Mouse (Mus musculus) activated CD4-positive, CD25-positive, alpha-beta regulatory T cell, adult 4 months (primary cell): ENCODE data around the gene Zmiz1. TPM values are rescaled to one million over a fixed set of nuclear protein-coding genes. Genes with fewer than 3 reads are reported as not detected.

ENCODE experiments used
- ATAC-seq: one replicate; pipeline ENCODE4 v1.8.0; 2017
- polyA plus RNA-seq, 2 experiments: library from polyadenylated mRNA; unstranded; fragments of 100-300 nt; shearing (Covaris generic); gene quantifications; one replicate each; pipeline ENCODE4 v1.2.1; 2017

The Zmiz1 gene
- polyA plus RNA-seq, 2 experiments from 2014 or later = 23.8 to 27.9 TPM

DNA sequence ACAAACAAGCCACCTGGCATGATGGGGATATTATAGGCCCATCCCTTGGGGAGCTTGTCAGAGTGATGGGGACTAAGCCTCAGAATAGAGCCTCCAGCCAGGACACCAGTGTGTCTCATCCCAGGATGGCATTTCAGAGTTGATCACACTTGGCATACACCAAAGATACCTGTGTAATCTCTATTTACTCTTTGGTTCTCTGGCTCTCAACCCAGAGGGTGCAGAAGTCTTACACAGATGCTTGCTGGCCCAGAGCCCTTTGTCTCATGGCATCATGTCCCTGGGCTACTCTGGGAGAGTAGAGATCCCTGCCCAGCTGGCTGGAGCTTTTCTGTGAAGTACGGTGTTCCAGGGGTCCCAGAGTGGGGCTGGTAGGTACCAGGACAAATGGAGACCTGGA, 78.4 kb downstream of the Zmiz1 start:
- no peak for ATAC-seq

DNA sequence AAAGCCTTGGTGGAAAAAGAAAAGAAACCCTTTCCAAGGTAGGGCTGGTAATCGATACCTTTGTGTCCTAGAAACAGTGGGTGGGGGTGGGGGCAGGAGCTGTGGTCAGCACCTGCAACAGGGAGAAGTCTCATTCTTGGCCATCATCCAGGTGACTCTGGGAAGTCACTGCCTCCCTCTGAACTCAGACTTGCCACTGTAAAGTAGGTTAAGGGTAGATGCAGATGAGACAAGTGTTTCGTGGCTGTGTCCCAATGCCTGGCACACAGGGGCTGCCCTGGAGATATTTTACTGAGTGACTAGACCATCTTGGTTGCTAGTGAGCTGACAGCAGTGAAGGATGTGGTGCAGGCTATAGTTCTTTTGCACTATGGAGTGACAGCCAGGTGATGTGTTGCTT, 79.5 kb downstream of the Zmiz1 start:
- no peak for ATAC-seq

DNA sequence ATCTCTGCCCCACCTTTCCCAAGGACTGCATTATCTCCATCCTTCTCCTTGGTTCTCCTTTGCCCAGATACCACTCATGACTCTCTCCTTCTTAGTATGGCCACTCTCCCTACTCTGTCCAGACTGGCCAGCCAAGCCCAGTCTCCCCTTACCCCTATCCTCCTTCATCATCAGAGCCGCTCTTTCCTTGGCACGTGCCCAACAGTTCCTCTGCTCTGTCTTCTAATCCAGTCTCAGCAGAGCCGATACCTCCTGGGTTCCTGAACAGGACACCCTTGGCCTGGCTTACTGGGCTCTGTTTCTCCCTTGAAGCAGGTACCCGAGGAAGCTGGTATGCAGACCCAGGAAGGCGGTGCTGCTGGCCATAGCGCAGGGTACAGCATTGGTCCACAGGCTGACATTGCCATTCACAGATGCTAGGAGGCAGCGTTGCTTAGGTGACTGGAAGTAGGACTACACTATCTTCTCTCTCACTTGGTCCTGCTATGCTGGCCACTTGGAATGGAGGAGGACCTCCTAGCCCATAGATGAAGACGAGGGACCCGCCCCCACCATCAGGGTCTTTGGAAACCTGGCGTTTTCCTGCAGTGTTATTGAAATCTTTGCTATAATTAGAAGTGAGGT, 80.6 kb downstream of the Zmiz1 start:
- no peak for ATAC-seq

DNA sequence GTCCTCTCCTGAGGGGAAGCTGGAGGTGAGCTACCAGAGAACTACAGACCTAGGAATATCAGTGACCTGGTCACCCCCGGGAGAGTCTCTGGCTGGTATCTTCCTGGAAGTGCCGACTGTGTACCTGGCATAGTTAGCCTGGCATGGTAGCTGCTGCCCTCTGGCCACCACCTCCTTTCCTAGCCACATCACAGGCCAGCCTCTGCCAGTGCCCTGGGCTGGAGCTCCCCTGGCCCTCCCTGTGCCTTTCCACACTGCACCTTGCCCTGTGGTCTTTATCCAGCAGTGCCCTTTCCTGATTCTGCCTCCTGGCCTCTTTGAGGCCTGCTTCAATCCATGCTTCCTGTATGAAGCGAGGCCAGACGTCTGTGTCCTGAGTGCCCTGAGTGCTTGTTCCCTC, 81.2 kb downstream of the Zmiz1 start:
- no peak for ATAC-seq

- no peak for ATAC-seq
Measured at GRCm38 (mm10) chr14:25541213-25541612, 82.2 kb downstream of the Zmiz1 start.

- no peak for ATAC-seq
Measured at GRCm38 (mm10) chr14:25543098-25543497, 84.1 kb downstream of the Zmiz1 start.

DNA sequence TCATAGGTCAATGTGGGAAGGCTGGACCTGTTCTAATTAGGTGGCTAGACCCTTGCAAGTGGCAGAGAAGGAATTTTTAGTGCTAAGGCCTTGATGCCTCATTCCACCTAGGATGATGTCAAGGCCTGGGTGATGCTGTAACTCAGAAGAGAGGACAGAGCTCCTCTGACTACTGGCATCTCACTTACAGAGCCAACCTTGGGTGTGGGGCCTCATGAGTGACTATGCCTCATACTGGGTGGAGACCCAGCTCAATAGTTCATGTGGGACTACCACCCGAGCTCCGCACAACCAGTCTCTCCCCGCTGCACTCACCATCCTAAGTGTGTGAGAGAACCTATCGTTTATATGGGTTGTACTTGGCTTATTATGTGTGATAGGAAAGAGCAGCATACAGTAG, 84.9 kb downstream of the Zmiz1 start:
- no peak for ATAC-seq

GRCm38 (mm10) chr14:25546852-25547621, 88.1 kb downstream of the Zmiz1 start:
- ATAC-seq = no peak

DNA sequence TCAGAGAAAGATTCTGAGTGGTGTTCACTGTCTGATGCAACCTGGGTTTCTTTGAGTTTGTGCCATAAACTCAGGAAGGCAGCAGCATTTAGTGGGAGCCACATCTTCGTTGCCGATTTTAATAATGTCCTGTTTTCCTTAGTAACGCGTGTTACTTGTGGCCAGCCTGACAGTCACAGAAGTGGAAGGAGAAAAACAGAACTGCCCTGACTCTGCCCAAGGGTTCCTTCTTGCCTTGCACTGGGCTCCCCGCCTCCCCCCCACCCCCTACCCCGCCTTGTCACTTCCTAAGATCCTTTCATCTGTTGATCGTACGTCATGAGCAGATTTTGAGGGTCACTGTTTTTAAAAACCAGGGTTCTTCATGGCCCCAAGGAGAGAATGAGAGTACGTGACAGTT, 88.9 kb downstream of the Zmiz1 start:
- no peak for ATAC-seq

- no peak for ATAC-seq
Measured at GRCm38 (mm10) chr14:25548650-25549049, 89.7 kb downstream of the Zmiz1 start.

DNA sequence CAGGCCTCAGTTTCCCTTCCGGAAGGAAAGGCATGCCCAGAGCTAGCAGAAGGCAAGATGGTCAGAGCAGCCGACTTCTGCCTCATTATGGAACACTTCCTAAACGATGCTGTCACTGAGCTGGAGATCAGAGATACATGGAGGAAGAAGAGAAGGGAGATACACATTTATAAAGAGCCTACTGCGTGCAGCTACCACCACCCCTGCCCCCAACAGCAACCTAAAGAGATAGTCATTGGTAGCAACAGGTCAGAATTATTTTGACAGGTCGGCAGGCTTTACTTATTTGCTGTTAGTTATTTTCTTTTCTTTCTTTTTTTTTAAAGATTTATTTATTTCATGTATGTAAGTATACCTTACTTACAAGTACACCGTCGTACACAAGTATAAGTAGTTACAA, 90.1 kb downstream of the Zmiz1 start:
- ATAC-seq = no peak

GRCm38 (mm10) chr14:25549871-25550840, 91.2 kb downstream of the Zmiz1 start:
- no peak for ATAC-seq

GRCm38 (mm10) chr14:25551731-25552130, 92.7 kb downstream of the Zmiz1 start:
- ATAC-seq = peak; percentile 54

GRCm38 (mm10) chr14:25553382-25553781, 94.4 kb downstream of the Zmiz1 start:
- no peak for ATAC-seq

DNA sequence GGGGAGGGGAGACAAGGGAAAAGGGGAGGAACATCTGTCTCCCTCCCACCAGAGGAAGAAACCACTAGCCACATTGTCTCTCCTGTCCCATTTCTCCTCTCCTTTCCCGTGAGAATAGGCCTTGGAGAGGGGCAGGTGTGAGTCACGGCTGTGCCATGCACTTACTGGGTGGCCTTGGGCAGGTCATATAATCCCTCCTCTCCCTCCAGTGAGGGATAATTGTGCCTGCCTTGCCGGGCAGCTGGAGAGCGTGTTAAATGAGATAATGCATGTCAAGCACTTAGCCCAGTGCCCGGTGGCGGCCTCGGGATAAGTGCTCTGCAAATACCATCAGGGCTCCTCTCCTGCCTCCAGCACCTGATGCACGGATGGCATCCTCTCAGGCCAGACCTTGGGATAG, 95.8 kb downstream of the Zmiz1 start:
- no peak for ATAC-seq

- no peak for ATAC-seq
Measured at GRCm38 (mm10) chr14:25555291-25555781, 96.4 kb downstream of the Zmiz1 start.

DNA sequence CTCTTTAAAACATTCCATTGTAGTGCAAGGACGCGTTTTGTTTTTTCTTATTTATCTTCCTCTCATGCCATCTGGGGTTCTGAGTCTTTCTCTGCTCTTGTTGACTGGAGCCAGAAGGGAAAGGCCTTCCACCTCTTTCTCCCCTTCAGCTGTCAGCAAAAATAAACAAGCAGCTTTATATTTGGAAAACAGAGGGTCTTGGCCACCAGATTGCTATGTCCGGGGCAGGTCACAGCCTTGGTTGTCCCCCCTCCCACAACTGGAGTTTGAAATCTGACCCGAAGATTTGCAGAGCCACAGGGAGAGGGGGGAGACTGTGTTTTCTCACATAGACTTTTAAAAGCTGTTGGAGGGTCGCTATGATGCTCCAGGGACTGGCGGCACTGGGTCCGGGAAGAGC, 96.9 kb downstream of the Zmiz1 start:
- ATAC-seq = no peak

- ATAC-seq = no peak
Measured at GRCm38 (mm10) chr14:25557014-25557413, 98.0 kb downstream of the Zmiz1 start.

DNA sequence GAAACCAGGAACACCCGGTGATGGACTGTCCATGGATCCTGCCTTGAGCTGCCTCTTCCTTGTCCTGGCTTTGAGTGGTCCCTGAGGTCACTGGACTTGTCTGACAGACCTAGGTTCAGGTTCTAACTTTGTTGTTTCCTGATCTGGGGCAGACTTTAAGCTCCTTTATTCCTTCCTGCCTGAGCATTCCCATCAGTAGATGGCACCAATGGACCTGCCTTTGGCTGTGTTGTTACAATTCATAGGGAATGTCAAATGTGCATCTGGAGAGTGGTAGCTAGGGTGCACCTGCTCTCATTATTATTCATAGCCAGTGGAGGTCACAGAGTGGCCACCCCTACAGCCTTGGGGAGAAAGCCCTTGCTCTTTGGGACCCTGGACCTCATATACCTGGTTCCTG, 99.5 kb downstream of the Zmiz1 start:
- ATAC-seq = no peak

DNA sequence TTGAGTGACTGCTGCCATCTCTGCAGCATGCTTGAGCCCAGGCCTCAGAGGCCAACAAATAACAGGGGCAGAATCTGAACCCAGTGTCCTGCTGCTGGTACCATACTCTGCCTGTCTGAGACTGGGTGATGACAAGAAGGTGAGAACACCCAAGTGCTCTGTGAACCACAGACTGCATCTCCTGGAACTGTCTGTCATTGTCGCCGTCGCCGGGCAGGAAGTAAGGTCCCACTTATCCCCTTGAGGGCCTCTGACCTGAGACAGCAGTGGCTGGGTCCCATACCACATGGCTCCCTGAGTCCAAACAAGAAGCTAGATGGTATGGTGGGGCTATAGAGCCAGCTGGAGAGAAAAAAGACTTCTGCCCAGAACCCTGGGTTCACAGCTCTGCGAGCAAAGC, 100.9 kb downstream of the Zmiz1 start:
- ATAC-seq = peak; percentile 83

- no peak for ATAC-seq
Measured at GRCm38 (mm10) chr14:25560841-25561240, 101.9 kb downstream of the Zmiz1 start.

GRCm38 (mm10) chr14:25561716-25562115, 102.7 kb downstream of the Zmiz1 start:
- no peak for ATAC-seq

DNA sequence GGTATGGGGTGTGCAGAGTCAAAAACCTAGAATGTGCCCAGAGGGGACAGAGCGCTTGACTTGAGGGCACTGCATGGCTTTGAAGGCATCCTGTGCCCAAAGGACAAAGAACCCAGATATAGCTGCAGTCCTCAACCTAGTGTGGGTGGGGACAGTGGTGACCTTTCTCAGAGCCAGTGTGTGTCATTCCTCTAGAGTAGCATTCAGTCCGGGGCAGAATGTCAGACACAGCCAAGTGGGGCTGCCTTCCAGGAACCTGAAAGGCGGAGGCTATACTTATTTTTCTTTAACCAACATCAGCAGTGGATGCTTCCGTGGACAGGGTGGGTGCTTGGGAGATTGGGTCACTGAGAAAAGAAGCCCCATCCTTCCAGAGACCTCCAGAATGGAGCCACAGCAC, 103.5 kb downstream of the Zmiz1 start:
- ATAC-seq = no peak
